In the genomic region with DNA sequence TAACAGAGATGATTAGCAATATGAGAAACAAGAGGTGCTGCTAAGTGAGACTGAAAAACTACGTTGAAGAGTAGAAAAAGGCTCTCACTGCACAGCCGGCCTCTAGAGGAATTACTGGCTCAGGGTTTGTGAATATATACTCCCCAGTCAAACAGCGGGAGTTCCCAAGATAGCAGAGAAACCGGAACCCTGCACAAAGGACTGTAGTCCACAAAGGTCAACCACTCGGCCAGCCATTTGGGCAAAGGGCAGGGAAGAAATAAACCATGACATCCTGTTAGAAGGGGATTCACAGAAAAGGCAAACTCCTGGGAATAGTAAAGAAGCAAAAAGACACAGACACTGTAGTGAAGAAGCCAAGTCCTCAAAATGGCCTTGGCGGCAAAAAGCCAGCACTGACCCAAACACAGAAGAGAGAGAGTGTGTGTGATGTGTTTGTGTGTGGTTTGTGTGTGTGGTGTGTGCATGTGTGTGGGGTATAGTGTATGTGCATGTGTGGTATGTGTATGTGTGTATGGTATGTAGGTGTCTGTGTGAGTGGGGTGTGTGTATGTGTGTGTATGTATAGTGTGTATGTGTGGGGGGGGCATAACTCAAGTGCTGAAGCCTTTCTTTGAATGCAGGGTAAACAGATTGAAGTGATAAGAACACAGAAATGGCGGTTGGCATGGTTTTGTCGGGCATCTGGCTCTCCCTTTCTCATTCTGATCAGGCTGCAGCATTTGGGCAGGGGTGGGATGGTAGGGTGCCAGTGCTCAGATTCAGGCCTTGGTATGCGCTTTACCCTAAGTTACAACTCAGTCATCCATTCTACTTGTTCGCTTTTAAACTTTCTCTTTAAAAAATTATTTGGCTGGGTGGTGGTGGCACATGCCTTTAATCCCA, we compare ENCODE assay signal across 11 mouse cellular contexts.
DNase-seq lines count a peak whose midpoint lies in the region; ATAC-seq and TF ChIP-seq lines count a peak whose summit lies in the region.
"Had no signal": no experiment of that assay in that cellular context is flagged by ENCODE, and none has a peak within 500 bp of the region (broad histone marks: within the 10 kb centered on the region; RNA-seq: fewer than 3 reads in every experiment).

No protein-coding gene starts in this region.

- H3K9me3 ChIP-seq in hindbrain, postnatal 0 days (ENCODE audit: low read length): no peaks in the 10 kb centered on the region
- no peaks in the 10 kb centered on the region for H3K9me3 ChIP-seq in hindbrain, embryonic 14.5 days (ENCODE audit: control insufficient read depth, low read length)
- no peaks in the 10 kb centered on the region for H3K9me3 ChIP-seq in forebrain, postnatal 0 days (ENCODE audit: low read length)
- H3K9me3 ChIP-seq in neural tube, embryonic 14.5 days (ENCODE audit: control insufficient read depth, low read length): no peaks in the 10 kb centered on the region
- peaks cover 3% of the 10 kb centered on the region; the same call in 1 of the 2 replicates for H3K9me3 ChIP-seq in midbrain, embryonic 11.5 days (ENCODE audit: control insufficient read depth, low read length)
- H3K9me3 ChIP-seq: liver, embryonic 15.5 days; neural tube, embryonic 12.5 days had no signal

- no peak overlapping the region for H3K27ac ChIP-seq in hindbrain, postnatal 0 days
- H3K27ac ChIP-seq in hindbrain, embryonic 14.5 days: no peak overlapping the region
- H3K27ac ChIP-seq in forebrain, postnatal 0 days (ENCODE audit: low read depth, low read length): 0 out of 2 replicates have a peak overlapping the region, but pooled peaks have one; percentile 15
- H3K27ac ChIP-seq in liver, adult 2 months (replicated peaks; ENCODE audit: insufficient read depth, low read depth, low read length): peak overlapping the region; percentile 27
- 0 out of 2 replicates have a peak overlapping the region, but pooled peaks have one; percentile 10 for H3K27ac ChIP-seq in neural tube, embryonic 14.5 days (ENCODE audit: low read depth, low read length)
- H3K27ac ChIP-seq in midbrain, embryonic 11.5 days (ENCODE audit: low read depth, low read length): no peak overlapping the region
- H3K27ac ChIP-seq: heart, embryonic 13.5 days; liver, embryonic 15.5 days; neural tube, embryonic 12.5 days had no signal

- H3K79me2 ChIP-seq in liver, adult 2 months (ENCODE audit: control insufficient read depth, insufficient read depth, low read length): no peaks in the 10 kb centered on the region; the same call in 1 of the 2 replicates

- H3K36me3 ChIP-seq in hindbrain, postnatal 0 days (ENCODE audit: insufficient read depth, low read length): no peaks in the 10 kb centered on the region
- no peaks in the 10 kb centered on the region for H3K36me3 ChIP-seq in hindbrain, embryonic 14.5 days (replicated peaks; ENCODE audit: control insufficient read depth, insufficient read depth)
- H3K36me3 ChIP-seq in forebrain, postnatal 0 days (ENCODE audit: insufficient read depth): no peaks in the 10 kb centered on the region
- H3K36me3 ChIP-seq in liver, adult 2 months (ENCODE audit: control insufficient read depth, insufficient read depth, low read length): no peaks in the 10 kb centered on the region
- H3K36me3 ChIP-seq in neural tube, embryonic 14.5 days (ENCODE audit: control insufficient read depth, insufficient read depth, low read length): no peaks in the 10 kb centered on the region
- H3K36me3 ChIP-seq in midbrain, embryonic 11.5 days (ENCODE audit: control insufficient read depth, insufficient read depth, low read length): no peaks in the 10 kb centered on the region
- H3K36me3 ChIP-seq: heart, embryonic 13.5 days; liver, embryonic 15.5 days had no signal

- H3K4me3 ChIP-seq in hindbrain, postnatal 0 days (ENCODE audit: low read length): no peak overlapping the region
- H3K4me3 ChIP-seq in hindbrain, embryonic 14.5 days (replicated peaks; ENCODE audit: low read length): no peak overlapping the region
- H3K4me3 ChIP-seq in forebrain, postnatal 0 days (ENCODE audit: low read depth, low read length): no peak overlapping the region
- no peak overlapping the region for H3K4me3 ChIP-seq in liver, adult 2 months (ENCODE audit: insufficient read depth, low read depth, low read length)
- H3K4me3 ChIP-seq in neural tube, embryonic 14.5 days (ENCODE audit: low read depth, low read length): no peak overlapping the region
- no peak overlapping the region for H3K4me3 ChIP-seq in midbrain, embryonic 11.5 days (ENCODE audit: low read depth, low read length)
- H3K4me3 ChIP-seq: heart, embryonic 13.5 days; liver, embryonic 15.5 days; neural tube, embryonic 12.5 days had no signal

- no peaks in the 10 kb centered on the region for H3K27me3 ChIP-seq in hindbrain, postnatal 0 days (ENCODE audit: insufficient read depth, low read length)
- no peaks in the 10 kb centered on the region for H3K27me3 ChIP-seq in hindbrain, embryonic 14.5 days (ENCODE audit: control insufficient read depth, insufficient read depth, low read length)
- H3K27me3 ChIP-seq in forebrain, postnatal 0 days (ENCODE audit: insufficient read depth, low read length): no peaks in the 10 kb centered on the region
- H3K27me3 ChIP-seq in liver, adult 2 months (ENCODE audit: control insufficient read depth, insufficient read depth, low read length): no peaks in the 10 kb centered on the region
- H3K27me3 ChIP-seq in neural tube, embryonic 14.5 days (ENCODE audit: control insufficient read depth, insufficient read depth, low read length): no peaks in the 10 kb centered on the region
- no peaks in the 10 kb centered on the region for H3K27me3 ChIP-seq in midbrain, embryonic 11.5 days (ENCODE audit: control insufficient read depth, insufficient read depth, low read length)
- H3K27me3 ChIP-seq: heart, embryonic 13.5 days; liver, embryonic 15.5 days; neural tube, embryonic 12.5 days had no signal

- WGBS in hindbrain, postnatal 0 days: 51% methylated on average over 10 of the region's 10 CpGs
- WGBS in hindbrain, embryonic 14.5 days: 53% methylated on average over 10 of the region's 10 CpGs
- WGBS in forebrain, postnatal 0 days: 60% methylated on average over 10 of the region's 10 CpGs
- WGBS in liver, adult 2 months: 36% methylated on average over 10 of the region's 10 CpGs
- WGBS in neural tube, embryonic 14.5 days: 49% methylated on average over 10 of the region's 10 CpGs
- WGBS in midbrain, embryonic 11.5 days: 62% methylated on average over 10 of the region's 10 CpGs

- no peak for DNase-seq in hindbrain, postnatal 0 days (ENCODE audit: low spot score)
- no peak for DNase-seq in hindbrain, embryonic 14.5 days (ENCODE audit: low spot score)
- peak; percentile 56 for DNase-seq in forebrain, postnatal 0 days
- peak; percentile 79 for DNase-seq in liver, adult 2 months (ENCODE audit: extremely low read depth, low read depth, low spot score)
- DNase-seq in midbrain, embryonic 11.5 days (ENCODE audit: low spot score, missing footprints): no peak
- no peak for DNase-seq in thymus, adult 18-20 months
- DNase-seq: cerebellum, postnatal 10 days had no signal

- H3K4me2 ChIP-seq in hindbrain, postnatal 0 days (ENCODE audit: low read depth, low read length): no peak overlapping the region
- H3K4me2 ChIP-seq in hindbrain, embryonic 14.5 days (replicated peaks): no peak overlapping the region
- H3K4me2 ChIP-seq in forebrain, postnatal 0 days (ENCODE audit: low read depth): no peak overlapping the region
- H3K4me2 ChIP-seq in neural tube, embryonic 14.5 days (ENCODE audit: low read depth, low read length): no peak overlapping the region
- no peak overlapping the region for H3K4me2 ChIP-seq in midbrain, embryonic 11.5 days
- H3K4me2 ChIP-seq: heart, embryonic 13.5 days; liver, embryonic 15.5 days; neural tube, embryonic 12.5 days had no signal

- H3K9ac ChIP-seq in hindbrain, postnatal 0 days (replicated peaks; ENCODE audit: low read length): no peak overlapping the region
- H3K9ac ChIP-seq in hindbrain, embryonic 14.5 days: no peak overlapping the region
- no peak overlapping the region for H3K9ac ChIP-seq in forebrain, postnatal 0 days
- H3K9ac ChIP-seq in liver, adult 2 months (ENCODE audit: low read depth, low read length): no peak overlapping the region
- no peak overlapping the region for H3K9ac ChIP-seq in neural tube, embryonic 14.5 days (replicated peaks; ENCODE audit: low read depth, low read length)
- H3K9ac ChIP-seq in midbrain, embryonic 11.5 days (ENCODE audit: low read length): no peak overlapping the region
- H3K9ac ChIP-seq: heart, embryonic 13.5 days; liver, embryonic 15.5 days; neural tube, embryonic 12.5 days had no signal

- TF ChIP-seq CTCF in hindbrain, postnatal 0 days (IDR thresholded peaks at IDR 0.05; ENCODE audit: low read depth): no peak
- no peak for TF ChIP-seq CTCF in forebrain, postnatal 0 days (IDR thresholded peaks at IDR 0.05; ENCODE audit: low read depth)
- no peak for TF ChIP-seq CTCF in liver, adult 2 months (IDR thresholded peaks at IDR 0.05; ENCODE audit: low read depth, low read length)

- no peak for TF ChIP-seq POLR2A in liver, adult 2 months (IDR thresholded peaks at IDR 0.05; ENCODE audit: extremely low read depth, insufficient read depth, low read length)

- H3K4me1 ChIP-seq in hindbrain, postnatal 0 days (ENCODE audit: insufficient read depth, low read length): peaks cover 3% of the 10 kb centered on the region; the same call in 1 of the 2 replicates
- H3K4me1 ChIP-seq in hindbrain, embryonic 14.5 days (replicated peaks; ENCODE audit: control insufficient read depth, insufficient read depth, low read length): 0 out of 2 replicates have a peak, but pooled peaks cover 16% of the 10 kb centered on the region
- 0 out of 2 replicates have a peak, but pooled peaks cover 5% of the 10 kb centered on the region for H3K4me1 ChIP-seq in forebrain, postnatal 0 days (ENCODE audit: insufficient read depth)
- H3K4me1 ChIP-seq in liver, adult 2 months (ENCODE audit: control insufficient read depth, insufficient read depth, low read length): peaks cover 23% of the 10 kb centered on the region
- H3K4me1 ChIP-seq in neural tube, embryonic 14.5 days (ENCODE audit: control insufficient read depth, insufficient read depth, low read length): peaks cover 4% of the 10 kb centered on the region; the same call in 1 of the 2 replicates
- H3K4me1 ChIP-seq in midbrain, embryonic 11.5 days (ENCODE audit: control insufficient read depth, insufficient read depth, low read length): peaks cover 7% of the 10 kb centered on the region
- H3K4me1 ChIP-seq: neural tube, embryonic 12.5 days had no signal

- ATAC-seq in hindbrain, postnatal 0 days: peak; percentile 46; the same call in 1 of the 2 replicates
- no peak for ATAC-seq in hindbrain, embryonic 14.5 days (ENCODE audit: low FRiP score)
- peak; percentile 30 for ATAC-seq in forebrain, postnatal 0 days
- no peak for ATAC-seq in neural tube, embryonic 14.5 days (ENCODE audit: low read depth)
- ATAC-seq in midbrain, embryonic 11.5 days (ENCODE audit: low FRiP score): no peak

Comparison
In these comparisons a context has a peak if more than half of its experiments do, and no peak if none do; other contexts are left out.
1. ATAC-seq: peak in hindbrain, postnatal 0 days (single experiment) and forebrain, postnatal 0 days (single experiment); none in hindbrain, embryonic 14.5 days (single experiment), neural tube, embryonic 14.5 days (single experiment) and midbrain, embryonic 11.5 days (single experiment).
2. DNase-seq: peak in forebrain, postnatal 0 days (single experiment) and liver, adult 2 months (single experiment); none in hindbrain, postnatal 0 days (single experiment), hindbrain, embryonic 14.5 days (single experiment), midbrain, embryonic 11.5 days (single experiment) and thymus, adult 18-20 months (0 of 2).
3. H3K27ac ChIP-seq: peak in forebrain, postnatal 0 days (single experiment), liver, adult 2 months (single experiment) and neural tube, embryonic 14.5 days (single experiment); none in hindbrain, postnatal 0 days (single experiment), hindbrain, embryonic 14.5 days (single experiment) and midbrain, embryonic 11.5 days (single experiment).